In the genomic region with DNA sequence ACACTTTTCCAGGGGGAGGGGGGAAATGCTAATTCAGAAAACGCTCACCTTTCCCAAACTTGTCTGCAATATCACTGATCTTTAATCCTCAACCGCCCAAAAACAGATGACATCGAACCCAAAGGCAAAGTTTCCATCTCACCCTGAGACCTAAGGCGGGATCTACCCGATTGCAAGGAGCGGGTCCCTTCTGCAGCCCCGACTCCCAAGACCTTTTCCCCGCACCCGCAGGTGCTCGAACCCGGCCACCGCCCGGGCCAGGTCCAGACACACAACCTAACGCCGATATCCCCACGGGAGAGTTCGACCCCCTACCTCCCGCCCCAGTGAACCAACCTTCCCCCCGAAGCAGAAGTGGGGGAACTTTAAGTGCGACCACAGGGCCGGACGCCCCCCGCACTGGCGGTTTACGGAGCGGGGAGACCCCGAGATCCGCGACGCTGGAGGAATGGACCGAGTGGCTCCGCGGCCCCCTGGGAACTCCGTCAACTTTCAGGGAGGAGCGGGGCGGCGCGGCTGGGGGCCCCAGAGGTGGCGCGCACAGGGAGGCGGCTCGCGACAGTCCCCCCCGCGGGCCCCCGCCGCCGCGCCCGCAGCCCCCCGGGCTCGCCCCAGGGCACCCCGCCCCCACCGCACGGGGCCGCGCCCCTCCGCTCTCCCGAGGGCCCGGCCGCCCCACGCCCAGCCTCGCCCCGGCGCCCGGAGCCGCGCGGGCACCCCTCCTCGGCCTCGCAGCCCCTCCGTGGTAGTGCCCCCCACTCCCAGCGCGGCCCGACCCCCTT, we compare ENCODE assay signal across 8 mouse cellular contexts. TPM values are rescaled to one million over a fixed set of nuclear protein-coding genes. Genes with fewer than 3 reads are reported as not detected.
DNase-seq lines count a peak whose midpoint lies in the region; ATAC-seq and TF ChIP-seq lines count a peak whose summit lies in the region.

No protein-coding gene starts in this region.

- peak overlapping the region; percentile 94 for H3K4me2 ChIP-seq in limb, embryonic 14.5 days (replicated peaks; ENCODE audit: low read depth, low read length, severe bottlenecking)

- intact Hi-C loops in left cerebral cortex, postnatal 4 days (cut with DNase I) = loop anchor here (5.0 kb wide), 1 partner anchor 250 kb away; no protein-coding TSS in a partner anchor
- intact Hi-C loops in left cerebral cortex, postnatal 25 days (cut with DNase I) = loop anchor here (2.0 to 5.0 kb wide), 6 partner anchors 73 to 250 kb away; no protein-coding TSS in a partner anchor

- H3K27me3 ChIP-seq in limb, embryonic 14.5 days (ENCODE audit: control insufficient read depth, insufficient read depth, low read length) = no peaks in the 10 kb centered on the region

- DNase-seq in left cerebral cortex, postnatal 4 days = peak; percentile 47
- no peak for DNase-seq in left cerebral cortex, postnatal 25 days (ENCODE audit: low spot score in 2 of 2)
- peak; percentile 67 for DNase-seq in adrenal gland, postnatal 10 days
- peak; percentile 66 for DNase-seq in heart, postnatal 4 days
- peak; percentile 10 for DNase-seq in limb, embryonic 14.5 days (ENCODE audit: low spot score)
- DNase-seq in neural tube, embryonic 10.5 days (ENCODE audit: extremely low spot score, low spot score) = peak; percentile 55
- peak; percentile 77 for DNase-seq in thymus, postnatal 4 days

- 0 out of 2 replicates have a peak, but pooled peaks have one; percentile 28 for ATAC-seq in erythroid progenitor cell, adult 5-6 weeks (replicated peaks; ENCODE audit: low FRiP score, poor library complexity, severe bottlenecking)
- ATAC-seq in limb, embryonic 14.5 days (ENCODE audit: low FRiP score, low read depth) = peak; percentile 34

- H3K4me1 ChIP-seq in limb, embryonic 14.5 days (ENCODE audit: control insufficient read depth, insufficient read depth, low read length) = peaks cover 12% of the 10 kb centered on the region; the same call in 1 of the 2 replicates

- no peak for TF ChIP-seq POLR2A in limb, embryonic 14.5 days (IDR thresholded peaks at IDR 0.05; ENCODE audit: borderline replicate concordance, extremely low read depth, insufficient read depth, insufficient read length)

- peak overlapping the region; percentile 99 for H3K27ac ChIP-seq in limb, embryonic 14.5 days (replicated peaks; ENCODE audit: low read depth, low read length)

- no peaks in the 10 kb centered on the region for H3K36me3 ChIP-seq in limb, embryonic 14.5 days (ENCODE audit: control insufficient read depth, insufficient read depth, low read length)

- peak overlapping the region; percentile 98 for H3K9ac ChIP-seq in limb, embryonic 14.5 days (ENCODE audit: low read depth, low read length, severe bottlenecking)

- no peaks in the 10 kb centered on the region for H3K9me3 ChIP-seq in limb, embryonic 14.5 days (ENCODE audit: control insufficient read depth, low read length)

- WGBS in limb, embryonic 14.5 days = 4% methylated on average over 35 of the region's 75 CpGs

- peak overlapping the region; percentile 90 for H3K4me3 ChIP-seq in limb, embryonic 14.5 days (replicated peaks; ENCODE audit: low read length)

RNA-seq across cellular contexts. Expression of gene Mef2a, which starts 0.6 kb away (rescaled TPM):
- 100 to 1,000 TPM; 115 to 119 TPM for total RNA-seq in left cerebral cortex, postnatal 4 days (2021)
- 100 to 1,000 TPM; 110 to 112 TPM for total RNA-seq in left cerebral cortex, postnatal 25 days (2021)
- total RNA-seq in adrenal gland, postnatal 10 days (2021) = 10 to 100 TPM; 65.0 to 81.0 TPM
- total RNA-seq in erythroid progenitor cell, adult 5-6 weeks (2015; ENCODE audit: low replicate concordance) = 23.5 and 39.6 TPM in 2 replicates
- total RNA-seq in erythroid progenitor cell, adult 5-6 weeks (2017; ENCODE audit: low replicate concordance) = 9.9 and 12.5 TPM in 2 replicates
- 100 to 1,000 TPM; 250 to 257 TPM for total RNA-seq in heart, postnatal 4 days (2021)
- 41.5 and 48.8 TPM in 2 replicates for polyA plus RNA-seq in limb, embryonic 14.5 days (2012; rRNA removed)
- 50.9 and 52.0 TPM in 2 replicates for polyA plus RNA-seq in limb, embryonic 14.5 days (2014; fragmentation: Nextera tagmentation; extraction: Ambion mirVana)

Comparison
In these comparisons a context has a peak if more than half of its experiments do, and no peak if none do; other contexts are left out.
1. DNase-seq: peak in left cerebral cortex, postnatal 4 days (single experiment), adrenal gland, postnatal 10 days (single experiment), heart, postnatal 4 days (single experiment), limb, embryonic 14.5 days (single experiment), neural tube, embryonic 10.5 days (single experiment) and thymus, postnatal 4 days (single experiment); none in left cerebral cortex, postnatal 25 days (0 of 2).